Mouse (Mus musculus) neural tube, embryonic 15.5 days (tissue): ENCODE data around the gene Oit1. TPM values are rescaled to one million over a fixed set of nuclear protein-coding genes. Genes with fewer than 3 reads are reported as not detected.
A peak's percentile ranks its signal among the peaks of the same experiment; 100 is the strongest.

ENCODE experiments used
- ATAC-seq: fragments of 200-750 bp; cut with Nextera tagmentation; 2 replicates; pipeline ENCODE4 v1.8.0; 2017; ENCODE audit warnings: mild to moderate bottlenecking, moderate TSS enrichment, moderate library complexity; ENCODE audit not compliant: low FRiP score
- H3K27ac ChIP-seq: fragments of 300-500 bp; sonication (generic); replicated peaks from 2 replicates; pipeline ENCODE4 v1.5.1; 2015; ENCODE audit warnings: mild to moderate bottlenecking, inconsistent platforms
- H3K27me3 ChIP-seq: fragments of 300-500 bp; sonication (generic); replicated peaks from 2 replicates; pipeline ENCODE4 v1.6.1; 2015; ENCODE audit warnings: inconsistent platforms
- H3K36me3 ChIP-seq: fragments of 300-500 bp; sonication (generic); 2 replicates; pipeline ENCODE4 v1.6.1; 2015; ENCODE audit warnings: inconsistent platforms
- H3K4me1 ChIP-seq: fragments of 300-500 bp; sonication (generic); 2 replicates; pipeline ENCODE4 v1.6.1; 2015; ENCODE audit warnings: inconsistent platforms
- H3K4me2 ChIP-seq: fragments of 300-500 bp; sonication (generic); 2 replicates; pipeline ENCODE4 v1.6.1; 2015; ENCODE audit warnings: inconsistent platforms, mild to moderate bottlenecking, moderate library complexity
- H3K4me3 ChIP-seq: fragments of 300-500 bp; sonication (generic); replicated peaks from 2 replicates; pipeline ENCODE4 v1.5.1; 2015; ENCODE audit warnings: mild to moderate bottlenecking, inconsistent platforms
- H3K9ac ChIP-seq: fragments of 300-500 bp; sonication (generic); replicated peaks from 2 replicates; pipeline ENCODE4 v1.6.1; 2015; ENCODE audit warnings: mild to moderate bottlenecking, inconsistent platforms
- H3K9me3 ChIP-seq: fragments of 300-500 bp; sonication (generic); replicated peaks from 2 replicates; pipeline ENCODE4 v1.6.1; 2016; ENCODE audit warnings: inconsistent platforms
- WGBS: fragments of 180-500 bp; shearing (Covaris S2); methylation state at CpG from one replicate; pipeline ENCODE4 v1.1.7; 2015; ENCODE audit warnings: mixed read lengths; 5-methylcytosine and 5-hydroxymethylcytosine counted together
- polyA plus RNA-seq: library from polyadenylated mRNA; unstranded; fragments of >200 nt; fragmentation: Nextera tagmentation; extraction: Ambion mirVana; gene quantifications from 2 replicates; pipeline ENCODE4 v1.2.1, GENCODE M21; 2015

Gene Oit1
- polyA plus RNA-seq, 1 experiment from 2014 or later = not detected

DNA sequence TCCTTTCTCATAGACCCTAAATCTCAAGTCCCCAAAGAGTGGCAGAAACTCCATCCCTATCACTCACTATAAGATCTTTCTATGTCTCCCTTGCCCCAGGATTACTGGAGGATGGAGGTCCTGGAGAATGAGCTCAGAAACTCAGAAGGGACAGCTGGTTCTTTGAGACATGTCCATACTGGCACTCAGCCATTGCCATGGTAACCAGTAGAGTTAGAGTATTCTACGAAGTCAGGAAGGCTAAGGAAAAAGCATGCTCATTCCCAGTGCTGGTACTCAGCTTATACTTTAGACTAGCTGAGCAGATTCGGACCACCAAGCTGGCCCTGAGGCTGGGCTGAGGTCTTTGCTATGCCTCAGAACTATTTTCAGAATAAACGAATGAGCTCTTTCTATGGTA is 44.0 kb downstream of the Oit1 start:
- no peaks in the 10 kb centered on the region for H3K36me3 ChIP-seq
- ATAC-seq = no peak
- WGBS = 74% methylated on average over 3 of the region's 3 CpGs
- no peak overlapping the region for H3K4me2 ChIP-seq
- H3K4me3 ChIP-seq = no peak overlapping the region
- H3K9ac ChIP-seq = no peak overlapping the region
- no peaks in the 10 kb centered on the region for H3K9me3 ChIP-seq
- H3K27me3 ChIP-seq = no peaks in the 10 kb centered on the region
- no peak overlapping the region for H3K27ac ChIP-seq
- peaks cover 5% of the 10 kb centered on the region for H3K4me1 ChIP-seq

DNA sequence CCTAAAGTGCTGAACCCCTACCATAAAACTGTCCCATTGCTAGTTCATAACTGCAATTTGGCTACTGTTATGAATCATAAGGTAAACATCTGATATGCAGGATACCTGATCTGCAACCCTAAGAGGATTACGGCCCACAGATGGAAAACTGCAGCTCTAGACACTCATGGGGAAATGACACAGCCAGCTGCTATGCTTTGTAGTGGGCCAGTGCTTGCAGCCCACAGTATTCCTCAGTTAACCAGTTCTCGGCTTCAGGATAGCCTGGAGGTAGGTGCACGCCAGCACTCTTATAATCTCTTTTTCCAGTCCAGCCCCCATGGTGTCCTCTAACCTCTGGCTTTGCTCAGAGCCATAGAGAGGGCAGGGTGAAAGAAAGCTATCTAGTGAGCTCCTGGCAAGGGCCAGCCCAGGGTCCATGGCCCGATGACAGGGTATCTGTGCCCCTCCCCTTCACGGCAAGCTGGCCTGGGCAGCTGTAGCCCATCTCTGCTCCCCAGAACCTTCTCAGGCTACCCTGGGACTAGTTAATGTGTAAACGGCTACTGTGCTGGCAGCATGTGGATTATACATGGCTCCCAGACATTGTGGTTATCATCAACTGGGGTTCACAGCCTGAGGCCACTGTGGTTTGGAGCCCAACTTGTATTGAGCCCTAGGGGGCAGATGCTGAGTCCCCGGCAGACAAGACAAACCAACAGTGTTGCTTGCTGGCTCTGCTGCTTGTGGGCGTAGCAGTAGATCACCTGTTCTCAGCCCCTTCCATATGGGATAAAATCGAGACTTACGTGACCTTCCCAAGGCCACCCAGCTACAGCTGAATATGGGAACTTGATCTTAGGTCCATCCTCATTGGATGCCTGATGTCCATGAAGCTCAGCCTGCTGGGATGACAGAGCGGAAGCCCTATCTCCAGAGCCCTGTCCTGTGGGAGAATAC is 46.0 kb downstream of the Oit1 start:
- H3K9me3 ChIP-seq = no peaks in the 10 kb centered on the region
- no peaks in the 10 kb centered on the region for H3K27me3 ChIP-seq
- WGBS = 87% methylated on average over 11 of the region's 11 CpGs
- H3K4me3 ChIP-seq = no peak overlapping the region
- ATAC-seq = no peak
- H3K4me1 ChIP-seq = peaks cover 5% of the 10 kb centered on the region
- no peak overlapping the region for H3K9ac ChIP-seq
- H3K27ac ChIP-seq = no peak overlapping the region
- H3K36me3 ChIP-seq = no peaks in the 10 kb centered on the region
- no peak overlapping the region for H3K4me2 ChIP-seq

GRCm38 (mm10) chr14:8331307-8331905 is 47.1 kb downstream of the Oit1 start:
- Histone ChIP-seq H3K4me3 (no peak overlapping the region), H3K4me1 (peaks cover 5% of the 10 kb centered on the region), H3K36me3 (no peaks in the 10 kb centered on the region), H3K9ac (no peak overlapping the region), H3K27me3 (no peaks in the 10 kb centered on the region), H3K27ac (no peak overlapping the region), H3K4me2 (no peak overlapping the region), H3K9me3 (no peaks in the 10 kb centered on the region)
- no peak for ATAC-seq
- 79% methylated on average over 14 of the region's 14 CpGs for WGBS

DNA sequence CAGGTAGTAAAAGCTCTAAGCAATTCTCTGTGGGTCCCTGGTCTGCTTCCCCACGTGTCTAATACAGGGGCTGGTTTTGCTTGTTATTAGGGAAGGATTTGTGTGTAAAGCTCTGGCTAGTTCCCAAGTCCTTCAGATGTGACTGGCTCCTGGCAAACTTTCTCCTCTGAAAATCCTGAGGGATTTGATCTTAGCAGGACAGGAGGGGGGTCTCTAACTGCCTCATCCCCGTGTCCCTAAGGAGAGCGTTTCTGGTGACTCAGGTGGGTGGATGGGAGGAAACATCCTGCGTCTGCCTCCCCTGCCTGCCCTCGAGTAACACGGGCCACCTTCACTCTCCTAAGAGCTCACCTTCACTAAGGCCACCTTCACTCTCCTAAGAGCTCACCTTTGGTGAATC is 48.2 kb downstream of the Oit1 start:
- Histone ChIP-seq H3K36me3 (no peaks in the 10 kb centered on the region), H3K27me3 (no peaks in the 10 kb centered on the region), H3K27ac (no peak overlapping the region), H3K4me1 (peaks cover 5% of the 10 kb centered on the region), H3K9me3 (no peaks in the 10 kb centered on the region), H3K9ac (no peak overlapping the region), H3K4me2 (no peak overlapping the region), H3K4me3 (no peak overlapping the region)
- ATAC-seq = no peak
- 69% methylated on average over 6 of the region's 6 CpGs for WGBS

DNA sequence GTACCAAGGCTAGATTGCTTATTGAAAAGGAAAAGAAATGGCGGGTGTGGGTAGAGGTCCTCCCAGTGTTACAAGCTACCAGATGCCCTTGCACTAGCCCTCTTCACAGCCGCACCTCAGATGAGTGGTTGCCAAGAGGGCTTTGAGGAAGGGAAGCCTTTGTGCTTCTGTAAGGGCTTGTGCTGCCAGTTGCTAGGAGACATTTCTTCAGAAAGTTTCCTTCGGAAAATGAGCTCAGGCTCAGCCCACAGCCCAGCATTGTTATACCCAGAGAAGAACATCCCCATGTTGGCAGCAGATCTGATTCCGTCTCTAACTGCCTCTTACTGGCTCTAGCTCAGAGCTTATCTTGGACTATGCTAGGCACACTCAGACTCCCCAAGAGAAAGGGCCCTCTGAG is 49.0 kb downstream of the Oit1 start:
- H3K9me3 ChIP-seq = no peaks in the 10 kb centered on the region
- no peaks in the 10 kb centered on the region for H3K27me3 ChIP-seq
- H3K4me1 ChIP-seq = peaks cover 5% of the 10 kb centered on the region
- no peaks in the 10 kb centered on the region for H3K36me3 ChIP-seq
- H3K27ac ChIP-seq = no peak overlapping the region
- H3K4me2 ChIP-seq = no peak overlapping the region
- 29% methylated on average over 4 of the region's 4 CpGs for WGBS
- no peak overlapping the region for H3K4me3 ChIP-seq
- ATAC-seq = peak; percentile 27; the same call in 1 of the 2 replicates
- no peak overlapping the region for H3K9ac ChIP-seq

- Histone ChIP-seq H3K4me1 (peaks cover 5% of the 10 kb centered on the region), H3K27me3 (peaks cover 5% of the 10 kb centered on the region; the same call in 1 of the 2 replicates), H3K36me3 (no peaks in the 10 kb centered on the region), H3K4me2 (no peak overlapping the region), H3K4me3 (no peak overlapping the region), H3K9me3 (no peaks in the 10 kb centered on the region), H3K9ac (no peak overlapping the region), H3K27ac (no peak overlapping the region)
- WGBS = 80% methylated on average over 1 of the region's 1 CpGs
- ATAC-seq = no peak
Observed at GRCm38 (mm10) chr14:8327371-8327770, 51.2 kb downstream of the Oit1 start.

DNA sequence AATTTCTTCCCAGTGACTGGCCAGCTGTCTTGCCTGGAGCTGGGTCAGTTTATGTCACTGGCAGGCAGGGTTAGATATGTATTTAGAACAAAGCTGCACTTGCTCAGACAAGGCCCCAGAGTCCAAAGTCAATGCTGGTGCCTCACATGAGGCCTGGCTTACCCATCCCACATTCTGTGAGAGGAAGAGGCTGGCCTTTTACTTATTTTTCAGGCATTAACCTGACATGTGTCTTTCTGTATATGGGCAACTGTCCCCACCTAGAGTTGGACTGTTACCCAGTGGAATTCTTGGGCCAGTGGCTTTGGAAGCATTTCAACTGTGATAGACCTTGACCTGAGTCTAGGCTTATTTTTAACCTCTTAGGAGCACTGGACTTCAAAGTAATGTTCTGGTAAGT is 51.6 kb downstream of the Oit1 start:
- peaks cover 5% of the 10 kb centered on the region; the same call in 1 of the 2 replicates for H3K27me3 ChIP-seq

DNA sequence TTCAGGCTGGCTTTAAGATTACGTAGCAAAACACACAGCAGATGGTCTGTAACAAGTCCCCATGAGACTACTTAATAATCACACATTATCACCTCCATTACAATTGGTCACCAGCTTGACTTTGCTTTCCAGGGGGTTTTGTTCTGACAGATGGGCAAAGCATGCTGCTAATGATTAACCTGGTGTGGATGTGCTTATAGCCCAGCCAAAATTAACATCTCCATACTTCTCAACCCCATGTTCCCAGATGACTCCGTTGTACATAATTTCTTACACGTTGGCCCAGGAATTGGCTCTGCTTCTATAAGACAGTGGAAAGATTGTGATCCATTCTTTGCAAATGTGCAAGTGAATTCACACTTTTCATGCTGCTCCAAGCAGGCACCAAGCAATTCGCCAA is 52.8 kb downstream of the Oit1 start:
- peaks cover 5% of the 10 kb centered on the region for H3K27me3 ChIP-seq
- no peaks in the 10 kb centered on the region for H3K36me3 ChIP-seq
- no peaks in the 10 kb centered on the region for H3K9me3 ChIP-seq
- no peak overlapping the region for H3K4me2 ChIP-seq
- H3K4me3 ChIP-seq = no peak overlapping the region
- H3K27ac ChIP-seq = no peak overlapping the region
- H3K4me1 ChIP-seq = peaks cover 2% of the 10 kb centered on the region; the same call in 1 of the 2 replicates
- WGBS = 54% methylated on average over 4 of the region's 4 CpGs
- ATAC-seq = no peak
- no peak overlapping the region for H3K9ac ChIP-seq

More for the DNA sequence above, 51.6 kb downstream of the Oit1 start:
- Histone ChIP-seq H3K4me1 (peaks cover 5% of the 10 kb centered on the region), H3K27ac (no peak overlapping the region), H3K9ac (no peak overlapping the region), H3K4me3 (no peak overlapping the region), H3K9me3 (no peaks in the 10 kb centered on the region), H3K4me2 (no peak overlapping the region), H3K36me3 (no peaks in the 10 kb centered on the region)
- no peak for ATAC-seq

- no peaks in the 10 kb centered on the region for H3K9me3 ChIP-seq
- H3K4me3 ChIP-seq = no peak overlapping the region
- ATAC-seq = no peak
- H3K27me3 ChIP-seq = peaks cover 44% of the 10 kb centered on the region
- H3K36me3 ChIP-seq = no peaks in the 10 kb centered on the region
- 65% methylated on average over 3 of the region's 3 CpGs for WGBS
- H3K4me1 ChIP-seq = peaks cover 17% of the 10 kb centered on the region
- no peak overlapping the region for H3K27ac ChIP-seq
- no peak overlapping the region for H3K9ac ChIP-seq
- no peak overlapping the region for H3K4me2 ChIP-seq
Observed at GRCm38 (mm10) chr14:8320528-8320927, 58.0 kb downstream of the Oit1 start.

GRCm38 (mm10) chr14:8317194-8318097 is 61.1 kb downstream of the Oit1 start, which contains the start of gene Fam107a:
Fam107a (minus strand) TSS chr14:8318023.
- 0 out of 2 replicates have a peak within 1 kb of the TSS, but pooled peaks have one; percentile 30 for H3K9ac ChIP-seq
- H3K4me3 ChIP-seq = peak within 1 kb of the TSS; percentile 34
- H3K27ac ChIP-seq = no peak within 1 kb of the TSS
- H3K4me1 ChIP-seq = peaks cover 17% of the 10 kb centered on the region
- H3K27me3 ChIP-seq = peaks cover 50% of the 10 kb centered on the region
- ATAC-seq = no peak; the same call in none of the 2 replicates
- 10% methylated on average over 41 of the region's 41 CpGs for WGBS
- peak within 1 kb of the TSS; percentile 62 for H3K4me2 ChIP-seq
- no peaks in the 10 kb centered on the region for H3K9me3 ChIP-seq
- no peaks in the 10 kb centered on the region for H3K36me3 ChIP-seq
